Mouse (Mus musculus) embryonic stem cell, embryonic (primary cell): ENCODE data around the gene Syf2.

ENCODE experiments used
- CTCF ChIA-PET, 4 experiments: fragments of 300-600 bp in 2 of 4; fragments of 350-600 bp in 2 of 4; sonication (Branson Sonifier 250); formaldehyde crosslinking; loops; one replicate each; lab custom pipeline; 2022; ENCODE audit warnings: inconsistent platforms in 2 of 4; lab: Charles Lee
- POLR2A ChIA-PET, 4 experiments: fragments of 300-600 bp in 2 of 4; fragments of 350-600 bp in 2 of 4; sonication (Branson Sonifier 250); formaldehyde crosslinking; loops; one replicate each; lab custom pipeline; 2022; ENCODE audit warnings: antibody characterized with exemption in 4 of 4, inconsistent platforms in 1 of 4; lab: Charles Lee

Syf2 gene

DNA sequence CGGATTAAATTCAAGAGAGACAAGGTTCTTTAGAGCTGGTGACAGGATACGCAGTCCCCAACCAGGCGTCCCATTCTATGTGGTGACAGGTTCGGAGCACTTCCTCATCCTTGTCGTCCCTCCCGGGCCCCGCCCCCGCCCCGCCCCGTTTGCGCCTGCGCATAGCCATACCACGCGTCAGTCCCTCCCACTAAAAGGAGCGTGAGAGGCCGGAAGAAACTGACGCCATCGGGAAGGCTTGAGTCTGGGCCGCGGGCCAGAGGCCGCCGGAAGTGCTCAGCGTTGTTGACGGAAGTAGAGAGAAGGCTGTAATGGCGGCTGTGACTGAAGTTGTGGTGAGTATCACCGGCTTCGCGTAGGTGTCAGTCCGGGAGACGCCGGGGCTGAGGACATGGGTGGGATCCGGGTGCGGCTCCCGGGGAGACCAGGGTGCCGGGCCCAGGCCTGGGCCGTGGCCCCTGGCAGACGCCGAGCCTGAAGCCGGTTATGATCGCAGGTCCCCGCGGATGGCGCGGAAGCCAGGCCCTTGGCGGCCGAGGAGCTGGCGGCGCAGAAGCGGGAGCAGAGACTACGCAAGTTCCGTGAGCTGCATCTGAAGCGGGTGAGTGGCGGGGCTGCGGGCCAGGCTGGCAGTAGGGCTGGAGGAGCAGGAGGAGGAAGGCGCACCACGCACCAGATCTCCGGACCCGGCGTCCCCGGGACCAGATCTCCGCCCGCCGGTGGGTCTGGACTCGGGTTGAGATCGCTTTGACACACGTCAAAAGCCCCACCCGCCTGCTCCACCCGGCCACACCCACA lies at the start of gene Syf2:
TSS of gene Syf2 (plus strand) at position 215 of the 798 bp plus-strand sequence.
- POLR2A ChIA-PET: interaction anchor here in 3 of 4 experiments (0.5 to 4.7 kb wide), 19 partner anchors 8 to 1246 kb away, joined by 3 to 36 read pairs (median 3); partner anchors contain the start of genes Rsrp1 (in 2 of the 3), Srrm1 (in 1 of the 3) and Tmem50a (in 1 of the 3)
- CTCF ChIA-PET: no interaction called here

GRCm38 (mm10) chr4:134883266-134883665 lies 47.4 kb upstream of the Syf2 start:
- CTCF ChIA-PET: interaction anchor here in 3 of 4 experiments (0.5 to 2.7 kb wide), 49 partner anchors 9 to 826 kb away, joined by 3 to 21 read pairs (median 3); partner anchors contain the start of genes Cep85 (in 1 of the 3), Ldlrap1 (in 1 of the 3), Rhd (in 1 of the 3) and Tmem50a (in 1 of the 3)
- POLR2A ChIA-PET: interaction anchor here in 3 of 4 experiments (0.7 to 2.5 kb wide), 19 partner anchors 8 to 144 kb away, joined by 3 to 13 read pairs (median 3); partner anchors contain the start of genes Rsrp1 (in 2 of the 3), Maco1 (in 1 of the 3) and Rhd (in 1 of the 3)

DNA sequence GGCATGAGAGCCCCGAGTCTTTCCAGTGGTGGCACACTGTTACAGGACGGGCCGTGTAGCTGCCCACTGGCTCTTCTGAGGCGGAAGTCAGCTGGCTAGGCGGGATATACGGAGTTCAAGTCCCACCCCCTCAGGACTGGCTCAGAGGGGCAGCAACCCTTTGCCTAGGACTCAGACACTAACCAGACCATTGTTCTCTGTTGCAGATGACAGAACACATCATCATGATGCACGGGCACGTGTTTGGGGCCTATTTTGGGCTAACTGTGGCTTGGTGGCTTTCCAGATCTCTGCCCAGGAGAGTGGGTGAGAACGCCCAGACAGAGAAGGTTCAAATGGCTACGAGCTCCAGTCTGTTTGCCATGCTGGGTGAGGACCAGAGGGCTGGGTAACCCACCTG lies 46.9 kb upstream of the Syf2 start:
- ChIA-PET POLR2A (interaction anchor here in 3 of 4 experiments (0.8 to 2.5 kb wide), 20 partner anchors 9 to 144 kb away, joined by 3 to 13 read pairs (median 3); partner anchors contain the start of genes Rsrp1 (in 2 of the 3) and Maco1 (in 1 of the 3)), CTCF (interaction anchor here (0.5 to 2.7 kb wide), 45 partner anchors 8 to 825 kb away, joined by 3 to 21 read pairs (median 3); partner anchors contain the start of genes Cep85 (in 1 of the 4), Ldlrap1 (in 1 of the 4), Rhd (in 1 of the 4) and Tmem50a (in 1 of the 4))

DNA sequence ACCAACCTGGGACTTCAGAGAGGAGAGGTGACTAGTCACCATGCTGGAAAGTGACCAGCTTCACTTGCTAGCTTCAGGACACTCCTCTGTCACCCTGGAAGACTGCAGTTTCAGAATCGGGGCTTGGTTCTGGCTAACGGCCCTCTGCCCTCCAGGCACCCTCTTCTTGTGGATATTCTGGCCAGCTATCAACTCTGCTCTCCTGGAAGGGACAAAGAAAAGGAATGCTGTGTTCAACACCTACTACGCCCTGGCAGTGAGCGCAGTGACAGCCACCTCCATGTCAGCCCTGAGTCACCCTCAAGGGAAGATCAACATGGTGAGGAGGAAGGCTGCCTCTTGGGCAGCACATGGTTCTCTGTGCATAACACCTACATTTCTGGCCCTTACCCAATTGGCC lies 46.3 kb upstream of the Syf2 start:
- ChIA-PET CTCF (interaction anchor here (0.5 to 2.7 kb wide), 22 partner anchors 8 to 825 kb away, joined by 3 to 21 read pairs (median 5); no protein-coding TSS in a partner anchor), POLR2A (interaction anchor here (0.6 to 2.5 kb wide), 11 partner anchors 8 to 111 kb away, joined by 3 to 13 read pairs (median 3); partner anchors contain the start of genes Maco1 (in 1 of the 4) and Rsrp1 (in 1 of the 4))

DNA sequence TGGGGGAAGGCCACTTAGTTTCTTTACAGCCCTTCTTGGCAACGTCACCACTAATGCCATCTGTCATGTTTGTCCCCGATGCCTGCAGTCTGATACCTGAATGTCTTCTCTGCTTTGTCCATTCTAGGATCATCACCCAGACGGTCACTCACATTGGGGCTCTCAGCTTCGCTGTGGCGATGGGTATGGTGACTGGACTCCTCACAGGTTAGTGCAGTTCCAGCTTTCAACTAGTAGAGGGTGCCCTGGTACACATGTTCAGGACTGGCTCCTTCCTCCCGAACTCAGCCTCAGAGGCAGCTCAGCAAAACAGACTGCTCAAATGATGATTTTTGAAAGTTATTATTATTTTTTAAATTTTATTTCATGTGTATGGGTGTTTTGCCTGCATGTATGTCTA lies 38.6 kb upstream of the Syf2 start:
- ChIA-PET CTCF (interaction anchor here (0.6 to 1.9 kb wide), 19 partner anchors 9 to 349 kb away, joined by 3 to 18 read pairs (median 4); partner anchors contain the start of gene Tmem50a (in 1 of the 4)), POLR2A (interaction anchor here in 2 of 4 experiments (0.7 to 1.7 kb wide), 4 partner anchors 12 to 31 kb away, joined by 6 to 11 read pairs (median 7); partner anchors contain the start of gene Rsrp1 (in 2 of the 2))

DNA sequence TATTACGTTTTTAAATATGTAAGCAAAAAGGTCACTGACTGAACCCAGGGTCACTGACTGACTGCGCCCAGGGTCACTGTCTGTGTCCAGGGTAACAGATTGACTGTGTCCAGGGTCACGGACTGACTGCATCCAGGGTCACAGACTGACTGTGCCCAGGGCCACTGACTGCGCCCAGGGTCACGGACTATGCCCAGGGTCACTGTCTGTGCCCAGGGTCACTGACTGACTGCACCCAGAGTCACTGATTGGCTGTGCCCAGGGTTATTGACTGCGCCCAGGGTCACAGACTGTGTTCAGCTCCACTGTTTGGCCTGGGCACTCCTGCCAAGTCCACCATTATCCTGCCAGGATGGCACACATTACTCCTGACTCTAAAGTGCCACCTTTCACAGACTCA lies 33.4 kb upstream of the Syf2 start:
- ChIA-PET CTCF (interaction anchor here in 3 of 4 experiments (0.7 to 1.2 kb wide), 3 partner anchors 14 to 507 kb away, joined by 3 to 4 read pairs (median 3); no protein-coding TSS in a partner anchor), POLR2A (interaction anchor here in 2 of 4 experiments (0.6 to 1.2 kb wide), 2 partner anchors 11 to 1787 kb away, joined by 3 to 4 read pairs; no protein-coding TSS in a partner anchor)

GRCm38 (mm10) chr4:134901126-134901525 lies 29.6 kb upstream of the Syf2 start:
- CTCF ChIA-PET: interaction anchor here in 2 of 4 experiments (0.6 to 0.8 kb wide), 2 partner anchors 9 to 113 kb away, joined by 3 to 4 read pairs; no protein-coding TSS in a partner anchor
- POLR2A ChIA-PET: interaction anchor here in 2 of 4 experiments (0.6 to 0.8 kb wide), 2 partner anchors 16 to 919 kb away, joined by 3 to 5 read pairs; no protein-coding TSS in a partner anchor

- POLR2A ChIA-PET: interaction anchor here in 2 of 4 experiments (0.7 to 4.5 kb wide), 10 partner anchors 10 to 566 kb away, joined by 3 to 32 read pairs (median 3); partner anchors contain the start of genes Rsrp1 (in 2 of the 2) and Tmem50a (in 1 of the 2)
These were observed 27.7 kb upstream of the Syf2 start for GRCm38 (mm10) chr4:134903046-134903445.

GRCm38 (mm10) chr4:134911406-134911805 lies 19.3 kb upstream of the Syf2 start:
- ChIA-PET CTCF (interaction anchor here in 1 of 4 experiments (0.7 kb wide), 2 partner anchors 31 to 1010 kb away, joined by 3 to 13 read pairs; no protein-coding TSS in a partner anchor), POLR2A (interaction anchor here in 3 of 4 experiments (0.7 to 7.6 kb wide), 10 partner anchors 12 to 944 kb away, joined by 3 to 95 read pairs (median 4); partner anchors contain the start of genes Rsrp1 (in 3 of the 3) and Srsf10 (in 1 of the 3))

More at GRCm38 (mm10) chr4:134903046-134903445, 27.7 kb upstream of the Syf2 start:
- CTCF ChIA-PET: interaction anchor here in 2 of 4 experiments (0.8 to 1.2 kb wide), 4 partner anchors 10 to 110 kb away, joined by 3 to 4 read pairs (median 3); no protein-coding TSS in a partner anchor

GRCm38 (mm10) chr4:134913413-134913812 lies 17.3 kb upstream of the Syf2 start:
- POLR2A ChIA-PET: interaction anchor here (0.6 to 7.6 kb wide), 16 partner anchors 8 to 534 kb away, joined by 3 to 95 read pairs (median 4); partner anchors contain the start of genes Rsrp1 (in 4 of the 4) and Syf2 (in 1 of the 4)
- CTCF ChIA-PET: interaction anchor here (0.6 to 2.3 kb wide), 12 partner anchors 8 to 212 kb away, joined by 3 to 10 read pairs (median 4); no protein-coding TSS in a partner anchor

- CTCF ChIA-PET: interaction anchor here in 3 of 4 experiments (0.7 to 2.3 kb wide), 6 partner anchors 10 to 168 kb away, joined by 3 to 10 read pairs (median 4); no protein-coding TSS in a partner anchor
- POLR2A ChIA-PET: interaction anchor here in 3 of 4 experiments (0.6 to 7.6 kb wide), 13 partner anchors 9 to 130 kb away, joined by 3 to 95 read pairs (median 6); partner anchors contain the start of genes Rsrp1 (in 3 of the 3) and Syf2 (in 1 of the 3)
These were observed 16.4 kb upstream of the Syf2 start for GRCm38 (mm10) chr4:134914122-134914863.

DNA sequence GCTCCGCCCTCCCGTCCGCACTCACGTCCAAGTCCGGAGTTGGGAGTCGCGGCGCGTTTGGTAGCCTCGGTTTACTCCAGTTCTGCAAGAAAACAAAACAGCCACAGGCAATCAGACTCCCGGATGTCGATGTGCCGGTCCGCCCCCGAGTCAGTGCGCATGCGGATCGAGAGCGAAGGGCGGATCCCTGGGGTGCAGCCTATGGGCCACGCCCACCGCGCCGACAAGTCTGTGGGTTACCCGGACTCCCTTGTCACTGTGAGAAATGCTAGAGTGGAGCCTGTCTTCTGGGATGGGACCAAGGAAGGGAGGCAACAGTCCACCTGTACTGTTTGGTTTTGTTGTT lies 15.9 kb upstream of the Syf2 start, which contains the start of gene Tmem50a:
TSS of gene Tmem50a (minus strand) at position 161 of the 346 bp plus-strand sequence.
- POLR2A ChIA-PET: interaction anchor here in 3 of 4 experiments (1.0 to 7.6 kb wide), 10 partner anchors 9 to 45 kb away, joined by 3 to 95 read pairs (median 8); partner anchors contain the start of genes Rsrp1 (in 3 of the 3) and Syf2 (in 1 of the 3)
- CTCF ChIA-PET: interaction anchor here in 1 of 4 experiments (0.6 to 2.3 kb wide), 4 partner anchors 23 to 500 kb away, joined by 3 to 10 read pairs (median 4); no protein-coding TSS in a partner anchor

GRCm38 (mm10) chr4:134915223-134916050 lies 15.3 kb upstream of the Syf2 start:
- POLR2A ChIA-PET: interaction anchor here in 3 of 4 experiments (1.0 to 7.6 kb wide), 12 partner anchors 8 to 46 kb away, joined by 3 to 95 read pairs (median 6); partner anchors contain the start of genes Rsrp1 (in 3 of the 3) and Syf2 (in 1 of the 3)
- CTCF ChIA-PET: interaction anchor here in 1 of 4 experiments (0.6 to 1.7 kb wide), 4 partner anchors 32 to 499 kb away, joined by 3 read pairs; no protein-coding TSS in a partner anchor

- CTCF ChIA-PET: interaction anchor here in 1 of 4 experiments (1.5 kb wide), 1 partner anchor 34 kb away, joined by 3 read pairs; no protein-coding TSS in a partner anchor
These were observed 13.5 kb upstream of the Syf2 start for GRCm38 (mm10) chr4:134917194-134917593.

GRCm38 (mm10) chr4:134918381-134918780 lies 12.3 kb upstream of the Syf2 start:
- ChIA-PET POLR2A (interaction anchor here in 3 of 4 experiments (0.6 to 3.0 kb wide), 10 partner anchors 9 to 367 kb away, joined by 3 to 20 read pairs (median 4); no protein-coding TSS in a partner anchor), CTCF (interaction anchor here in 2 of 4 experiments (0.5 to 1.6 kb wide), 2 partner anchors 30 to 35 kb away, joined by 3 to 4 read pairs; no protein-coding TSS in a partner anchor)

More at GRCm38 (mm10) chr4:134917194-134917593, 13.5 kb upstream of the Syf2 start:
- POLR2A ChIA-PET: interaction anchor here in 2 of 4 experiments (0.6 to 7.6 kb wide), 5 partner anchors 7 to 366 kb away, joined by 3 to 95 read pairs (median 4); partner anchors contain the start of gene Rsrp1 (in 1 of the 2)
